Mouse (Mus musculus) stomach, embryonic 15.5 days (tissue): ENCODE data around the gene Fam3c. TPM values are rescaled to one million over a fixed set of nuclear protein-coding genes. Genes with fewer than 3 reads are reported as not detected.

ENCODE experiments used
- ATAC-seq: fragments of 200-750 bp; cut with Nextera tagmentation; 2 replicates; pipeline ENCODE4 v1.8.0; 2017; ENCODE audit warnings: low read depth, moderate number of reproducible peaks, moderate TSS enrichment; ENCODE audit not compliant: insufficient read depth, low FRiP score
- H3K27ac ChIP-seq: fragments of 300-500 bp; sonication (generic); 2 replicates; pipeline ENCODE4 v1.5.1; 2015; ENCODE audit warnings: mild to moderate bottlenecking, inconsistent platforms
- H3K27me3 ChIP-seq: fragments of 300-500 bp; sonication (generic); replicated peaks from 2 replicates; pipeline ENCODE4 v1.6.1; 2015; ENCODE audit warnings: inconsistent platforms
- H3K36me3 ChIP-seq: fragments of 300-500 bp; sonication (generic); 2 replicates; pipeline ENCODE4 v1.6.1; 2015; ENCODE audit warnings: inconsistent platforms
- H3K4me1 ChIP-seq: fragments of 300-500 bp; sonication (generic); 2 replicates; pipeline ENCODE4 v1.6.1; 2015; ENCODE audit warnings: inconsistent platforms
- H3K4me2 ChIP-seq: fragments of 300-500 bp; sonication (generic); 2 replicates; pipeline ENCODE4 v1.6.1; 2015; ENCODE audit warnings: mild to moderate bottlenecking, inconsistent platforms
- H3K4me3 ChIP-seq: fragments of 300-500 bp; sonication (generic); replicated peaks from 2 replicates; pipeline ENCODE4 v1.5.1; 2015; ENCODE audit warnings: inconsistent platforms
- H3K9ac ChIP-seq: fragments of 300-500 bp; sonication (generic); 2 replicates; pipeline ENCODE4 v1.6.1; 2015; ENCODE audit warnings: inconsistent platforms
- H3K9me3 ChIP-seq: fragments of 300-500 bp; sonication (generic); 2 replicates; pipeline ENCODE4 v1.6.1; 2016; ENCODE audit warnings: inconsistent platforms
- WGBS: fragments of 180-500 bp; shearing (Covaris S2); methylation state at CpG from one replicate; pipeline ENCODE4 v1.1.7; 2015; 5-methylcytosine and 5-hydroxymethylcytosine counted together
- polyA plus RNA-seq: library from polyadenylated mRNA; unstranded; fragments of >200 nt; fragmentation: Nextera tagmentation; extraction: Ambion mirVana; gene quantifications from 2 replicates; pipeline ENCODE4 v1.2.1, GENCODE M21; 2015

The Fam3c gene
- polyA plus RNA-seq = 76.1 and 78.5 TPM in 2 replicates

GRCm38 (mm10) chr6:22356086-22356507 is at the start of gene Fam3c:
Gene Fam3c, minus strand, starts transcription at chr6:22356243.
- Histone ChIP-seq H3K4me2 (peak within 1 kb of the TSS; percentile 61), H3K27me3 (no peaks in the 10 kb centered on the region), H3K9me3 (no peaks in the 10 kb centered on the region), H3K4me1 (peaks cover 6% of the 10 kb centered on the region; the same call in 1 of the 2 replicates), H3K27ac (peak within 1 kb of the TSS; percentile 90), H3K36me3 (no peaks in the 10 kb centered on the region), H3K4me3 (peak within 1 kb of the TSS; percentile 80), H3K9ac (peak within 1 kb of the TSS; percentile 63)
- under 1% methylated on average over 33 of the region's 38 CpGs for WGBS
- ATAC-seq = peak; percentile 96

- H3K27me3 ChIP-seq = no peaks in the 10 kb centered on the region
- no peaks in the 10 kb centered on the region for H3K36me3 ChIP-seq
- no peaks in the 10 kb centered on the region for H3K4me1 ChIP-seq
- no peak overlapping the region for H3K9ac ChIP-seq
- no peak overlapping the region for H3K4me2 ChIP-seq
- H3K4me3 ChIP-seq = no peak overlapping the region
- ATAC-seq = no peak
- 82% methylated on average over 3 of the region's 3 CpGs for WGBS
- no peak overlapping the region for H3K27ac ChIP-seq
- H3K9me3 ChIP-seq = no peaks in the 10 kb centered on the region
Observed at GRCm38 (mm10) chr6:22405021-22405420, 49.0 kb upstream of the Fam3c start.

GRCm38 (mm10) chr6:22403736-22404135 is 47.7 kb upstream of the Fam3c start:
- Histone ChIP-seq H3K36me3 (no peaks in the 10 kb centered on the region), H3K4me1 (no peaks in the 10 kb centered on the region), H3K9ac (no peak overlapping the region), H3K27ac (no peak overlapping the region), H3K27me3 (no peaks in the 10 kb centered on the region), H3K4me3 (no peak overlapping the region), H3K4me2 (no peak overlapping the region), H3K9me3 (no peaks in the 10 kb centered on the region)
- WGBS = 65% methylated on average over 5 of the region's 5 CpGs
- ATAC-seq = no peak

GRCm38 (mm10) chr6:22403317-22403716 is 47.3 kb upstream of the Fam3c start:
- Histone ChIP-seq H3K4me3 (no peak overlapping the region), H3K27me3 (no peaks in the 10 kb centered on the region), H3K4me2 (no peak overlapping the region), H3K4me1 (no peaks in the 10 kb centered on the region), H3K9ac (no peak overlapping the region), H3K36me3 (no peaks in the 10 kb centered on the region), H3K27ac (no peak overlapping the region), H3K9me3 (no peaks in the 10 kb centered on the region)
- 77% methylated on average over 9 of the region's 9 CpGs for WGBS
- ATAC-seq = no peak

GRCm38 (mm10) chr6:22402548-22403164 is 46.6 kb upstream of the Fam3c start:
- Histone ChIP-seq H3K9me3 (no peaks in the 10 kb centered on the region), H3K36me3 (no peaks in the 10 kb centered on the region), H3K27ac (no peak overlapping the region), H3K4me1 (no peaks in the 10 kb centered on the region), H3K27me3 (no peaks in the 10 kb centered on the region), H3K4me3 (no peak overlapping the region), H3K9ac (no peak overlapping the region), H3K4me2 (no peak overlapping the region)
- WGBS = 83% methylated on average over 13 of the region's 13 CpGs
- no peak for ATAC-seq

GRCm38 (mm10) chr6:22402037-22402436 is 46.0 kb upstream of the Fam3c start:
- Histone ChIP-seq H3K4me3 (no peak overlapping the region), H3K27me3 (no peaks in the 10 kb centered on the region), H3K27ac (no peak overlapping the region), H3K4me2 (no peak overlapping the region), H3K4me1 (no peaks in the 10 kb centered on the region), H3K9me3 (no peaks in the 10 kb centered on the region), H3K36me3 (no peaks in the 10 kb centered on the region), H3K9ac (no peak overlapping the region)
- 77% methylated on average over 5 of the region's 5 CpGs for WGBS
- no peak for ATAC-seq

- H3K36me3 ChIP-seq = no peaks in the 10 kb centered on the region
- no peak for ATAC-seq
- H3K4me1 ChIP-seq = no peaks in the 10 kb centered on the region
- H3K27me3 ChIP-seq = no peaks in the 10 kb centered on the region
- no peak overlapping the region for H3K4me2 ChIP-seq
- no peaks in the 10 kb centered on the region for H3K9me3 ChIP-seq
- no peak overlapping the region for H3K27ac ChIP-seq
- no peak overlapping the region for H3K4me3 ChIP-seq
- H3K9ac ChIP-seq = no peak overlapping the region
- WGBS = 81% methylated on average over 7 of the region's 7 CpGs
Observed at GRCm38 (mm10) chr6:22398079-22398774, 42.2 kb upstream of the Fam3c start.

- Histone ChIP-seq H3K9me3 (no peaks in the 10 kb centered on the region), H3K4me3 (no peak overlapping the region), H3K4me1 (no peaks in the 10 kb centered on the region), H3K36me3 (no peaks in the 10 kb centered on the region), H3K27me3 (no peaks in the 10 kb centered on the region), H3K27ac (no peak overlapping the region), H3K9ac (no peak overlapping the region), H3K4me2 (no peak overlapping the region)
- 33% methylated on average over 3 of the region's 3 CpGs for WGBS
- ATAC-seq = no peak
Observed at GRCm38 (mm10) chr6:22395207-22395606, 39.2 kb upstream of the Fam3c start.

GRCm38 (mm10) chr6:22390654-22391365 is 34.8 kb upstream of the Fam3c start:
- 62% methylated on average over 13 of the region's 13 CpGs for WGBS
- Histone ChIP-seq H3K9ac (no peak overlapping the region), H3K4me1 (no peaks in the 10 kb centered on the region), H3K4me2 (no peak overlapping the region), H3K27me3 (no peaks in the 10 kb centered on the region), H3K36me3 (no peaks in the 10 kb centered on the region), H3K9me3 (no peaks in the 10 kb centered on the region), H3K4me3 (no peak overlapping the region), H3K27ac (no peak overlapping the region)
- ATAC-seq = no peak

- Histone ChIP-seq H3K9me3 (no peaks in the 10 kb centered on the region), H3K9ac (no peak overlapping the region), H3K4me1 (no peaks in the 10 kb centered on the region), H3K4me2 (no peak overlapping the region), H3K4me3 (no peak overlapping the region), H3K36me3 (no peaks in the 10 kb centered on the region), H3K27ac (no peak overlapping the region), H3K27me3 (no peaks in the 10 kb centered on the region)
- ATAC-seq = no peak
- 87% methylated on average over 5 of the region's 5 CpGs for WGBS
Observed at GRCm38 (mm10) chr6:22385254-22385870, 29.3 kb upstream of the Fam3c start.

- no peaks in the 10 kb centered on the region; the same call in 1 of the 2 replicates for H3K9me3 ChIP-seq
- H3K4me3 ChIP-seq = no peak overlapping the region
- H3K9ac ChIP-seq = no peak overlapping the region
- 82% methylated on average over 3 of the region's 3 CpGs for WGBS
- ATAC-seq = no peak
- no peaks in the 10 kb centered on the region for H3K27me3 ChIP-seq
- no peak overlapping the region for H3K4me2 ChIP-seq
- H3K27ac ChIP-seq = no peak overlapping the region
- no peaks in the 10 kb centered on the region for H3K4me1 ChIP-seq
- H3K36me3 ChIP-seq = no peaks in the 10 kb centered on the region
Observed at GRCm38 (mm10) chr6:22380269-22380668, 24.2 kb upstream of the Fam3c start.

- Histone ChIP-seq H3K9ac (no peak overlapping the region), H3K27ac (no peak overlapping the region), H3K4me2 (no peak overlapping the region), H3K4me1 (no peaks in the 10 kb centered on the region), H3K36me3 (no peaks in the 10 kb centered on the region), H3K27me3 (no peaks in the 10 kb centered on the region), H3K9me3 (no peaks in the 10 kb centered on the region; the same call in 1 of the 2 replicates), H3K4me3 (no peak overlapping the region)
- WGBS = 100% methylated on average over 1 of the region's 1 CpGs
- no peak for ATAC-seq
Observed at GRCm38 (mm10) chr6:22379831-22380230, 23.8 kb upstream of the Fam3c start.
